In genomic region chr6:108661890-108662289, GRCm38 (mm10) we compare ENCODE assay signal across 8 mouse cellular contexts. TPM values are rescaled to one million over a fixed set of nuclear protein-coding genes. Genes with fewer than 3 reads are reported as not detected.
DNase-seq lines count a peak whose midpoint lies in the region; ATAC-seq and TF ChIP-seq lines count a peak whose summit lies in the region.

No protein-coding gene starts in this region.

- no peaks in the 10 kb centered on the region for H3K36me3 ChIP-seq in limb, embryonic 12.5 days
- no peaks in the 10 kb centered on the region for H3K36me3 ChIP-seq in limb, embryonic 10.5 days
- peaks cover 11% of the 10 kb centered on the region; the same call in 1 of the 2 replicates for H3K36me3 ChIP-seq in embryonic facial prominence, embryonic 14.5 days (ENCODE audit: control insufficient read depth, insufficient read depth, low read length)
- no peaks in the 10 kb centered on the region; the same call in 1 of the 2 replicates for H3K36me3 ChIP-seq in hindbrain, postnatal 0 days (ENCODE audit: insufficient read depth, low read length)
- H3K36me3 ChIP-seq in neural tube, embryonic 13.5 days = no peaks in the 10 kb centered on the region

- TF ChIP-seq CTCF in hindbrain, postnatal 0 days (IDR thresholded peaks at IDR 0.05; ENCODE audit: low read depth) = no peak

- 51% methylated on average over 6 of the region's 6 CpGs for WGBS in limb, embryonic 12.5 days
- 52% methylated on average over 6 of the region's 6 CpGs for WGBS in limb, embryonic 10.5 days
- 41% methylated on average over 6 of the region's 6 CpGs for WGBS in embryonic facial prominence, embryonic 14.5 days
- WGBS in hindbrain, postnatal 0 days = 51% methylated on average over 6 of the region's 6 CpGs
- WGBS in neural tube, embryonic 13.5 days = 55% methylated on average over 6 of the region's 6 CpGs

- peaks cover 17% of the 10 kb centered on the region for H3K4me1 ChIP-seq in limb, embryonic 12.5 days (replicated peaks)
- H3K4me1 ChIP-seq in limb, embryonic 10.5 days = peaks cover 35% of the 10 kb centered on the region
- peaks cover 15% of the 10 kb centered on the region; the same call in 1 of the 2 replicates for H3K4me1 ChIP-seq in embryonic facial prominence, embryonic 14.5 days (ENCODE audit: control insufficient read depth, insufficient read depth, low read length)
- peaks cover 6% of the 10 kb centered on the region; the same call in 1 of the 2 replicates for H3K4me1 ChIP-seq in hindbrain, postnatal 0 days (ENCODE audit: insufficient read depth, low read length)
- peaks cover 33% of the 10 kb centered on the region for H3K4me1 ChIP-seq in neural tube, embryonic 13.5 days (replicated peaks)

- no peak for DNase-seq in limb, embryonic 10.5 days (ENCODE audit: low spot score)
- DNase-seq in embryonic facial prominence, embryonic 14.5 days (ENCODE audit: low spot score) = no peak
- DNase-seq in hindbrain, postnatal 0 days (ENCODE audit: low spot score) = no peak
- no peak for DNase-seq in urinary bladder, postnatal 36 days (ENCODE audit: low spot score in 2 of 2)
- no peak for DNase-seq in embryo, embryonic 11 days
- no peak for DNase-seq in embryo, embryonic 10 days (ENCODE audit: low spot score)

- H3K4me3 ChIP-seq in limb, embryonic 12.5 days (replicated peaks) = peak overlapping the region; percentile 57; the same call in 1 of the 2 replicates
- H3K4me3 ChIP-seq in limb, embryonic 10.5 days = no peak overlapping the region
- H3K4me3 ChIP-seq in embryonic facial prominence, embryonic 14.5 days (ENCODE audit: low read depth, low read length) = peak overlapping the region; percentile 57
- H3K4me3 ChIP-seq in hindbrain, postnatal 0 days (ENCODE audit: low read length) = peak overlapping the region; percentile 50
- peak overlapping the region; percentile 57 for H3K4me3 ChIP-seq in neural tube, embryonic 13.5 days

- no peaks in the 10 kb centered on the region for H3K9me3 ChIP-seq in limb, embryonic 12.5 days
- no peaks in the 10 kb centered on the region for H3K9me3 ChIP-seq in limb, embryonic 10.5 days (replicated peaks)
- no peaks in the 10 kb centered on the region for H3K9me3 ChIP-seq in embryonic facial prominence, embryonic 14.5 days (ENCODE audit: control insufficient read depth, low read length)
- H3K9me3 ChIP-seq in hindbrain, postnatal 0 days (ENCODE audit: low read length) = no peaks in the 10 kb centered on the region
- H3K9me3 ChIP-seq in neural tube, embryonic 13.5 days = no peaks in the 10 kb centered on the region

- H3K4me2 ChIP-seq in limb, embryonic 12.5 days = 0 out of 2 replicates have a peak overlapping the region, but pooled peaks have one; percentile 98
- peak overlapping the region; percentile 96 for H3K4me2 ChIP-seq in embryonic facial prominence, embryonic 14.5 days (ENCODE audit: low read depth, low read length)
- peak overlapping the region; percentile 90 for H3K4me2 ChIP-seq in hindbrain, postnatal 0 days (ENCODE audit: low read depth, low read length)
- peak overlapping the region; percentile 98 for H3K4me2 ChIP-seq in neural tube, embryonic 13.5 days

- H3K9ac ChIP-seq in limb, embryonic 12.5 days (replicated peaks) = no peak overlapping the region
- no peak overlapping the region for H3K9ac ChIP-seq in embryonic facial prominence, embryonic 14.5 days (ENCODE audit: low read depth, low read length)
- 0 out of 2 replicates have a peak overlapping the region, but pooled peaks have one; percentile 6 for H3K9ac ChIP-seq in hindbrain, postnatal 0 days (replicated peaks; ENCODE audit: low read length)
- no peak overlapping the region for H3K9ac ChIP-seq in neural tube, embryonic 13.5 days

- H3K27me3 ChIP-seq in limb, embryonic 12.5 days = peaks cover 47% of the 10 kb centered on the region
- H3K27me3 ChIP-seq in limb, embryonic 10.5 days (ENCODE audit: low read depth, poor library complexity, severe bottlenecking) = peaks cover 55% of the 10 kb centered on the region
- H3K27me3 ChIP-seq in embryonic facial prominence, embryonic 14.5 days (replicated peaks; ENCODE audit: control insufficient read depth, insufficient read depth, low read length) = peaks cover 3% of the 10 kb centered on the region; the same call in 1 of the 2 replicates
- H3K27me3 ChIP-seq in hindbrain, postnatal 0 days (ENCODE audit: insufficient read depth, low read length) = no peaks in the 10 kb centered on the region
- H3K27me3 ChIP-seq in neural tube, embryonic 13.5 days = peaks cover 28% of the 10 kb centered on the region

- H3K27ac ChIP-seq in limb, embryonic 12.5 days = no peak overlapping the region
- H3K27ac ChIP-seq in limb, embryonic 10.5 days = no peak overlapping the region
- H3K27ac ChIP-seq in embryonic facial prominence, embryonic 14.5 days (replicated peaks; ENCODE audit: low read depth, low read length) = no peak overlapping the region
- H3K27ac ChIP-seq in hindbrain, postnatal 0 days = no peak overlapping the region
- no peak overlapping the region for H3K27ac ChIP-seq in neural tube, embryonic 13.5 days (replicated peaks)

- ATAC-seq in limb, embryonic 12.5 days (ENCODE audit: insufficient number of reproducible peaks, insufficient read depth, low FRiP score, low TSS enrichment, low read depth) = no peak
- no peak for ATAC-seq in embryonic facial prominence, embryonic 14.5 days (ENCODE audit: low read depth)
- ATAC-seq in hindbrain, postnatal 0 days = no peak
- ATAC-seq in neural tube, embryonic 13.5 days (ENCODE audit: low read depth) = no peak

RNA-seq across cellular contexts. Expression of gene Bhlhe40, which starts 1.5 kb away (rescaled TPM):
- 2.1 and 2.2 TPM in 2 replicates for polyA plus RNA-seq in limb, embryonic 12.5 days (2016; fragmentation: Nextera tagmentation; extraction: Ambion mirVana)
- 1.4 and 1.7 TPM in 2 replicates for polyA plus RNA-seq in limb, embryonic 10.5 days (2016; fragmentation: Nextera tagmentation; extraction: Ambion mirVana)
- polyA plus RNA-seq in embryonic facial prominence, embryonic 14.5 days (2014; fragmentation: Nextera tagmentation; extraction: Ambion mirVana) = 17.1 and 20.8 TPM in 2 replicates
- total RNA-seq in hindbrain, postnatal 0 days (2014; rRNA removed) = 3.8 and 7.7 TPM in 2 replicates
- polyA plus RNA-seq in hindbrain, postnatal 0 days (2015; fragmentation: Nextera tagmentation; extraction: Ambion mirVana) = 6.0 and 6.4 TPM in 2 replicates
- 2.8 and 5.4 TPM in 2 replicates for polyA plus RNA-seq in neural tube, embryonic 13.5 days (2015; fragmentation: Nextera tagmentation; extraction: Ambion mirVana)
